Mouse (Mus musculus) kidney, postnatal 36 days (tissue): ENCODE results near the gene Rln3.

Experiments used
- DNase-seq, 2 experiments: peaks; one replicate each; pipeline ENCODE4 v3.0.0; 2021 to 2022; ENCODE audit warnings: mixed read lengths in 2 of 2

The Rln3 gene

GRCm38 (mm10) chr8:83994030-83994429 lies 50.8 kb downstream of the Rln3 start:
- no peak for DNase-seq
